Mouse (Mus musculus): ENCODE results near the gene Fam234a. TPM values are rescaled to one million over a fixed set of nuclear protein-coding genes. Genes with fewer than 3 reads are reported as not detected.
A peak's percentile ranks its signal among the peaks of the same experiment; 100 is the strongest.

Fam234a gene
- total RNA-seq, 2 experiments from 2014 or later: 65.6 to 86.0 TPM

DNA sequence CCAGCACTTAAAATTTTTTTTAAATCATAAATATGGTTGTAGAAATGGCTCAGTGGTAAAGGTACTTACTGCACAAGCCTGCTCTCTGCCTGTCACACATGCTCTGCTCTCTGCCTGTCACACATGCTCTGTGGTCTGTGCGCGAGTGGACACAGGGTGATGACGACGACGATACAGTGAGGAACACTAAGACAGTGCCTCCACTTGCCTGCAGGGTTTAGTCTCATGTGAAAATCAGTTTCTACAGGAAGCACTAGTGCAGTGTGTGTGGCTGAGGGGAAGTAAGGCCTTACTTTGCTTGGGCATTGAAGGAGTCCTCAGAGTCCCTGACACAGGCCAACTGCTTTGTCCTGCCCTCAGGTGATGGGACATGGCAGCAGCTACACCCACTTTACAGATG lies 14.3 kb downstream of the Fam234a start:
- no peak for TF ChIP-seq CTCF (IDR thresholded peaks at IDR 0.05)
- H3K4me3 ChIP-seq: no peak overlapping the region
- intact Hi-C loops (cut with DNase I): no loop called here
- H3K27ac ChIP-seq: no peak overlapping the region
- no peak for DNase-seq

DNA sequence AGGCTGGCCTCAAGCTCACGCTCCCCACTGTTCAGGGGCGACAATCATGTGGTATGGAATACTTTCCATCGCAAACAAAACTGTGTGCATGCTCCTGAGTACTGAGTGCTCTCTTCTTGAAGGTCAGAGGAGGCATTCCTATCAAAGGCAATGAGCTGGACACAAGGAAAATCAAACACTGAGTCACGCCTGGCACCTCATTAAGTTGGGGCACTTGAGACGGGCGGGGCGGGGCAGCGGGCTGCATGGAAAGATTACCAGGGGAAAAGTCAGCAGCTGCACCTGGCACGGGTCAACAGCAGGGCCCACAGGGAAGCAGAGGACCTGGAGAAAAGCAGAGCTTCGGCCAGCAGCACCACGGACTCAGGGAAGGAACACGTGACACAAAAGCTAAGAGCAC lies 18.9 kb downstream of the Fam234a start:
- DNase-seq: no peak
- intact Hi-C loops (cut with DNase I): no loop called here
- no peak for TF ChIP-seq CTCF (IDR thresholded peaks at IDR 0.05)
- Histone ChIP-seq H3K27ac (no peak overlapping the region), H3K4me3 (no peak overlapping the region)

DNA sequence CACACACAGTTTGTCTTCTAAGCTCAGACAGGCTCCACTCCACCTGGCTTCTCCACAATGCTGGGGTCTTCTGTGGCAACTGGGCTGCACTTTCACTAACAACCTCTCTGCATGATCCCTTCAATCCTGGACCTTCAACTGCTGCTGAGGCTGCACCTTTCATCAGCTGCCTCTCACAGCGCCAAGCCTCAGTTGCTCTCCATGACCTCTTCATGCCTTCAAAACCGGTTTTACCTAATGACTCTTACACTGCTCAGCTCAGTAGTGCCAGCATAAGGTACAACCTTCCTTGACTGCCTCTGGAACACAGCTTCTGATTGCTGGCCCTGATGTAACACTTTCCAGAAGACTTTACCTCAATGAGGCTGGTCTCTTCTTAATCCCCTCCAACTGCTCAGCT lies 22.5 kb downstream of the Fam234a start:
- no peak overlapping the region for H3K4me3 ChIP-seq
- no peak overlapping the region for H3K27ac ChIP-seq
- no peak for DNase-seq
- TF ChIP-seq CTCF (IDR thresholded peaks at IDR 0.05): no peak
- intact Hi-C loops (cut with DNase I): no loop called here

DNA sequence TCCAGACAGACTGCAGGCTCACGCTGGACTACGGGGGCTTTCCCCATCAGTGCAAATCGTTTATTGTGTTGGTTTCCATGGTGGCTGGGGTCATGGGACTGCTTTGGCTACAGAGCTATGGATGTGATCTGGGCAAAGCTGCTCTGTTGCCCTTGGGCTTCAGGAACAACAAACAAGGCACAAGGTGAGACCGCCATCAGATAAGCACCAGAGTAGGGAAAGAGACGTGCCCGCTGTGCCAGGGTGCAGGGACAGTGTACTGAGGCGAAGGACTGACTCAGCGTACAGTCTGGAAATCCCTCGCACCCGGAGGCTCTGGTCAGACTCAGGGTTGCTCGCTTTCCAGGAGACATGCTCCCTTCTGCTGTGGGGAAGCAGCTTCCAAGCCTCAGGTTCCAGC lies 31.4 kb downstream of the Fam234a start:
- TF ChIP-seq CTCF (IDR thresholded peaks at IDR 0.05): no peak
- intact Hi-C loops (cut with DNase I): no loop called here
- Histone ChIP-seq H3K27ac (no peak overlapping the region), H3K4me3 (no peak overlapping the region)
- DNase-seq: no peak

DNA sequence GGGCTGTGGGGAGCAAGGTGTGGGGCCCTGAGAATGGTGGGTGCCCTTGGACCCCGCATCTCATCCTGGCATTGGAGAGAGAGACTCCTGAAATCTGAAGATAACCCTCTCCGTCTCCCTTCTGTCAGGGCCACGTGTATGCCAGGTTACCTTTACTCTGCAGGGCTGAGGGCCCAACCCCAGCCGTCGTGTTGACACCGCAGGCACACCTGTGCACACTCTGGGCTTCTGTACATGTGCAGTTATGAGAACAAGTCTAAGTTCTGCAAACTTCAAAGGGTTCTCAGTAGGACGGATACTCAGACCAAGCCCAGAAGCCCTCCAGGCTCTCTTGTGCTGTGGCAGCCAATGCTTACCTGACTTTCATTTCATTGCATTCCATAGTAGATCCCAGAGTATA lies 31.8 kb downstream of the Fam234a start:
- intact Hi-C loops (cut with DNase I): no loop called here
- no peak for TF ChIP-seq CTCF (IDR thresholded peaks at IDR 0.05)
- no peak overlapping the region for H3K4me3 ChIP-seq
- DNase-seq: no peak
- H3K27ac ChIP-seq: no peak overlapping the region

DNA sequence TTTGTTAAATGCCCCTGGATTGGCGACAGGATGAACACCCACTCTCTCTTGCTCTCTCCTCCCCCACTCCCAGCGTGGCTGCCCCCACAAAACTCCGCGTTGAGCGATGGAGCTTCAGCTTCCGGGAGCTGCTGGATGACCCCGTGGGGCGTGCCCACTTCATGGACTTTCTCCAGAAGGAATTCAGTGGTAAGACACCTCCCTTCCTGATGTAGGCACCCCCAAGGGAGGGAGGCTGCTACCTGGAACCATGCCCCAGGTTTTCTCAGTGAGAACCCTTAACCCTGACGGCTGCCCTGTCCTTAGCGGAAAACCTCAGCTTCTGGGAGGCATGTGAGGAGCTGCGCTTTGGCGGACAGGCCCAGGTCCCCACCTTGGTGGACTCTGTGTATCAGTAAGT lies 36.4 kb downstream of the Fam234a start, which contains the start of gene Arhgdig:
Arhgdig (minus strand) TSS at position 101 of the 400 bp plus-strand sequence.
- Histone ChIP-seq H3K4me3 (no peak within 1 kb of the TSS), H3K27ac (no peak within 1 kb of the TSS)
- intact Hi-C loops (cut with DNase I): no loop called here
- no peak for TF ChIP-seq CTCF (IDR thresholded peaks at IDR 0.05)
- DNase-seq: no peak

DNA sequence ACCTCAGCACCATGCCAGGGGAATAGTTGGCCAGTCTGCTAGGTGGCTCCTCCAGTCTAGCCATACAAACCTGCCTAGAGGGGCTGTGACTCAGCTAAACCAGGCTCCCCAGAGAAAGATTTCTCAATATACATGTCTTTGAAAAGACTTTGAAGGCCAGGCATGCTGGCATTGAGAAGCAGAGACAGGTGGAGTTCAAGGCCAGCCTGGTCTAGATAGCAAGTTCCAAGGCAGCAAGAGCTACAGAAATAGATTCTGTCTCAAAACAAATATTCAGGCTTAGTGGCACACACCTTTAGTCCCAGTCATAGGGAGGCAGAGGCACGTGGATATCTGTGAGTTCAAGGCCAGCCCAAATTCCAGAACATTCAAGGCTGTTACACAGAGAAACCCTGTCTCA lies 37.6 kb downstream of the Fam234a start:
- Histone ChIP-seq H3K4me3 (no peak overlapping the region), H3K27ac (no peak overlapping the region)
- no peak for TF ChIP-seq CTCF (IDR thresholded peaks at IDR 0.05)
- no peak for DNase-seq
- intact Hi-C loops (cut with DNase I): no loop called here

DNA sequence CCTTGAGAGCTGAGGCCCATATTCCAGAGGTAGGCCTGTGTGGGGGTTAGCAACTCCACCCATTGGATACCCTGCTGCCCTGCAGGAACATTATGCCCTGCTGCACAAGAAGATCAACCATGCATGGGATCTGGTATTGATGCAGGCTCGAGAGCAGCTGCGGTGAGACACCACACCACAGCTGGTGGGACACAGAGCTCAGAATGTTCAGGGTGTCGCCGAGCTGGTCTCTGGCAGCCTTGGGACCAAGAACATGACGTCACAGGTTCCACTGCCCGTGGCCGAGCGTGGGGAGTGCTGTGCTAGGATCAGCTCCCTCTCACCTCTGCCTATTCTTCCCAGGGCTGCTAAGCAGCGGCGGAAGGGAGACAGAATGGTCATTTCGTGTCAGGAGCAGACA lies 39.3 kb downstream of the Fam234a start:
- H3K27ac ChIP-seq: no peak overlapping the region; the same call in 1 of the 2 replicates
- no peak for TF ChIP-seq CTCF (IDR thresholded peaks at IDR 0.05)
- intact Hi-C loops (cut with DNase I): no loop called here
- DNase-seq: no peak
- no peak overlapping the region for H3K4me3 ChIP-seq

DNA sequence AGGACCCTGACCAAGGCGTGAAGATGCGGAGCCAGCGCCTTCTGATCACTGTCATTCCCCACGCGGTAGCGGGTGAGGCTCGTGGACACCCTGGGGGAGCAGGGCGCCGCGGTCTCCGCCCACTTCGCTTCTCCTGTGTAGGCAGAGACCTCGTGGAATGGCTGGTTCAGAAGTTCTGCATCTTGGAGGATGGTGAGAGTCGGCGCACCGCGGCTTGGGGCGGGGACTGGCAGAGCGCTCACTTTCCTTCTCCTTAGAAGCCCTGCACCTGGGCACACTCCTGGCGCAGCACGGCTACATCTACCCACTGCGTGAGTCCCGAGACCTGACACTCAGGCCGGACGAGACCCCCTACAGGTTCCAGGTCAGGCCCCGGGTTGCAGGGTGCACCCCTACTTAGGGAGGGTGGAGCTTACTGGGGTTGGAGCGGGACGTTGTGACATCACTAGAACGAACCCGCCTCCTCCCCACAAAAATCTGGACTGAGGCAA lies 40.7 kb downstream of the Fam234a start:
- intact Hi-C loops (cut with DNase I): no loop called here
- peak overlapping the region; percentile 75 for H3K4me3 ChIP-seq
- DNase-seq: peak; percentile 39
- peak overlapping the region; percentile 46 for H3K27ac ChIP-seq
- TF ChIP-seq CTCF (IDR thresholded peaks at IDR 0.05): no peak

DNA sequence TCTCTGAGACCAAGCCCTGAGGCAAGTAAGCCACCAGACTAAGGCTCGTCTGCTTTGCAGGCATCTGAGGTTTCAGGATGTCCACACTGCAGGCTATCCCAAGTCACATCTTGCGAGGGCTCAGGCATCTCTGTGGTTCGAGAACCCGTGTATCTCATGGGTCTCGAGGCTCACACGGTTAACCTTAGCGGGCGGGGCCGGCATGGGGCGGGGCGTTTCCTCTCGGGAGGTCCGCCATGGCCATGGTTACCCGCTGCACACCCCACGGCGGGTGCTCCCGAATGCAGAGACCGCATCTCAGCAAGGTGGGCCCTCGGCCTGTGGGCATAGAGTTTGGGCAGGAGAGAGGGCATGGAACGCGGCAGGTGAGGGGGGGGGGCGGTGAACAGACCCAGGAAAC lies 41.3 kb downstream of the Fam234a start, which contains the start of gene Rgs11:
Rgs11 (plus strand) TSS at position 215 of the 400 bp plus-strand sequence.
- intact Hi-C loops (cut with DNase I): no loop called here
- DNase-seq: peak; percentile 59
- TF ChIP-seq CTCF (IDR thresholded peaks at IDR 0.05): no peak
- Histone ChIP-seq H3K4me3 (peak within 1 kb of the TSS; percentile 75), H3K27ac (peak within 1 kb of the TSS; percentile 46)

DNA sequence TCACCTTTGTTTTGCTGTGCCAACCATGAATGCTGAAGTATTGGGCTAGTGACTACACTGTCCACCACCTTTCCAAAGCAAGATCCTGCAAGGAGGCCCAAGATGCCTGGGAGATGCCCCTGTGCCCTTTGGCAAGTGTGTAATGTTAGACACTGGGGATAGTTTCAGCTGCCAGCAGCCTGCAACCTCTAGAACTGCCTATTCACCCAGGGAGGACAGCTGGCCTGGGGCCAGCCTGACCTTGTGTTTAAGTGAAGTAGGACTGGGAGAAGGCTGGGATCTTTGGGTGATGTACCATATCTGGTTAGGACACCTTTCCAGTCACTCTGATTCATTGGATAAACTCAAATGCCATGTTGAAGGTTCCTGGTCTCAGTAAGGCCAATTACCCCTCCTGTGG lies 42.0 kb downstream of the Fam234a start:
- no peak overlapping the region for H3K27ac ChIP-seq
- DNase-seq: no peak
- no peak for TF ChIP-seq CTCF (IDR thresholded peaks at IDR 0.05)
- intact Hi-C loops (cut with DNase I): no loop called here
- no peak overlapping the region for H3K4me3 ChIP-seq

DNA sequence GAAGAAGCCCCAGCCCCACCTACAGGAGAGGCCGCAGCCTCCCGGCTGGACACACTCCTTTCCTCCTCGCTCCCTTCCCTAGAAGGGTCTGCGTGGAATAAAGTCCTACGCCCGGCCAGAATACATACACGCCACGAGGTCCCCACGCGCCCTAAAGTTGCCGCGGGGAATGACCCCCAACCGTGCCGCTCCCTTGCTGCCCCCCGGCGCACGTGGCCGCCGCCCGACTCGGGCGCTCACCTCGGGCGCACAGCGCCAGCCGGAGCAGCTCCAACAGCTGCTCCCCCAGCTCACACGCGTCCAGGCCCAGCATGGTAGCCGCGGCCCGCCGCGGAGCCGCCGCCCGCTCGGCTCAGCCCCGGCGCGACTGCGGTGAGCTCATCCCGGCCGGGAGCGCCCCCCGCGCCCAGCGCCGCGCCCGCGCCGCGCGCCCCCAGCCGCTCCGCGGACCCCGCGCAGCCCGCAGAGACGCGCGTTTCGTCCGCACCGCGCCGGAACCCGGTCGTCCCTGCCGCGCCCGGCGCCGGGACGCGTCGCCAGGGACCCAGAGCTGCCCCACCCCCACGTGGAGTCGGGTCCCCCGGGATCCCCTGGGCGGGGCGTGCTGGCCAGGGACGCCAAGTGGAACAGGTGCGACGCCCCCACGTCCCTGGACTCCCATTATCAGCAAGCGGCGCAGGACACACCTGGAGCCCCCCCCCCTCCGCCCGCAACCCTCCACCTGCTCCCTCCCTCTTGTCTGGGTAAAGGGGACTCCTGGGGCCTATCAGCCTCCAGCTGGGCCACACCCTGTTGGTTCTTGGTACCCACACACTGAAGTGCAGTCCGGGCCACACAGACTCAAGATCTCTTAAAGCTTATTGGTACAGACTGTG lies 43.0 kb downstream of the Fam234a start:
- TF ChIP-seq CTCF (IDR thresholded peaks at IDR 0.05): no peak
- peak overlapping the region; percentile 74 for H3K4me3 ChIP-seq
- no peak overlapping the region for H3K27ac ChIP-seq
- intact Hi-C loops (cut with DNase I): no loop called here
- DNase-seq: peak; percentile 53

DNA sequence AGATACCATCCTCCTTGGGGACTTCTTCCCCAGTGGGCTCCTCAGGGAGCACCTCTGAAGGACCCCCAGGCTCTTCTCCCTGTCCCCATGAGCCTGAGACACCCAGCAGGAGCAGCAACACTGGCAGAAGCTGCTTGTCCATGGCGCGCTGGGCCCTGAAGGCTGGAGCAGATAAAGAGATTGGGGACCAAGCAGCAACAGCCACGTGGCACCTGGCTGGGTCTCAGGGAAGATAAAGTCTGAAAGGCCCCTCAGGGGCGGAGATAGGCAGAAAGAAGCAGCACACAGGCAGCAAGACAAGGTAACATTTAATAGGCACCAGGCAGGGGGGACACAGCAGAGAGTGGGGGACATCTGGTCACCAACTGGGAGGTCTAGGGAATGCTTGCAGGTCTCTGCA lies 45.1 kb downstream of the Fam234a start, which contains the start of gene Pdia2:
Pdia2 (minus strand) TSS at position 196 of the 400 bp plus-strand sequence.
- Histone ChIP-seq H3K27ac (no peak within 1 kb of the TSS), H3K4me3 (no peak within 1 kb of the TSS)
- TF ChIP-seq CTCF (IDR thresholded peaks at IDR 0.05): no peak
- intact Hi-C loops (cut with DNase I): no loop called here
- DNase-seq: no peak
